In genomic region chr12:83782669-83783068, GRCm38 (mm10) we compare ENCODE assay signal across 28 mouse cellular contexts. TPM values are rescaled to one million over a fixed set of nuclear protein-coding genes. Genes with fewer than 3 reads are reported as not detected.
DNase-seq lines count a peak whose midpoint lies in the region; ATAC-seq and TF ChIP-seq lines count a peak whose summit lies in the region.
"Had no signal": no experiment of that assay in that cellular context is flagged by ENCODE, and none has a peak within 500 bp of the region (broad histone marks: within the 10 kb centered on the region; RNA-seq: fewer than 3 reads in every experiment).

No protein-coding gene starts in this region.

- peak; percentile 30 to 52 for DNase-seq in cerebellum, postnatal 14 days
- DNase-seq in cerebellum, adult 18-20 months: no peak
- DNase-seq in hindbrain, postnatal 0 days (ENCODE audit: low spot score): peak; percentile 29
- DNase-seq in ovary, postnatal 36 days (ENCODE audit: low spot score): peak; percentile 3
- no peak for DNase-seq in ovary, adult 18-20 months (ENCODE audit: low spot score)
- DNase-seq: adrenal gland, postnatal 10 days; adrenal gland, postnatal 36 days; B cell, adult 2 months; cerebellum, adult 8-10 months; gastrocnemius, postnatal 10 days; gastrocnemius, postnatal 36 days; heart, postnatal 10 days; heart, postnatal 36 days had no signal

- H3K9me3 ChIP-seq in hindbrain, postnatal 0 days (ENCODE audit: low read length): no peaks in the 10 kb centered on the region
- H3K9me3 ChIP-seq in hindbrain, embryonic 13.5 days: no peaks in the 10 kb centered on the region
- H3K9me3 ChIP-seq: embryonic facial prominence, embryonic 12.5 days; embryonic facial prominence, embryonic 15.5 days; forebrain, embryonic 12.5 days; forebrain, embryonic 15.5 days; G1E; heart, embryonic 12.5 days; heart, embryonic 15.5 days; hindbrain, embryonic 10.5 days had no signal

- no peaks in the 10 kb centered on the region for H3K27me3 ChIP-seq in hindbrain, postnatal 0 days (ENCODE audit: insufficient read depth, low read length)
- no peaks in the 10 kb centered on the region for H3K27me3 ChIP-seq in hindbrain, embryonic 13.5 days
- H3K27me3 ChIP-seq: CH12.LX; embryonic facial prominence, embryonic 12.5 days; embryonic facial prominence, embryonic 15.5 days; forebrain, embryonic 12.5 days; forebrain, embryonic 15.5 days; heart, embryonic 15.5 days; Patski had no signal

- WGBS in hindbrain, postnatal 0 days: 68% methylated on average over 10 of the region's 10 CpGs
- 87% methylated on average over 10 of the region's 10 CpGs for WGBS in hindbrain, embryonic 13.5 days

- H3K4me3 ChIP-seq in hindbrain, postnatal 0 days (ENCODE audit: low read length): no peak overlapping the region
- H3K4me3 ChIP-seq in hindbrain, embryonic 13.5 days: no peak overlapping the region
- H3K4me3 ChIP-seq: embryonic facial prominence, embryonic 12.5 days; embryonic facial prominence, embryonic 15.5 days; forebrain, embryonic 12.5 days; forebrain, embryonic 15.5 days; heart, embryonic 12.5 days; heart, embryonic 15.5 days; hindbrain, embryonic 10.5 days had no signal

- no peaks in the 10 kb centered on the region for H3K36me3 ChIP-seq in hindbrain, postnatal 0 days (ENCODE audit: insufficient read depth, low read length)
- H3K36me3 ChIP-seq in hindbrain, embryonic 13.5 days: no peaks in the 10 kb centered on the region
- H3K36me3 ChIP-seq: embryonic facial prominence, embryonic 12.5 days; embryonic facial prominence, embryonic 15.5 days; forebrain, embryonic 12.5 days; forebrain, embryonic 15.5 days; G1E; heart, embryonic 12.5 days; heart, embryonic 15.5 days; hindbrain, embryonic 10.5 days had no signal

- no peak overlapping the region for H3K4me2 ChIP-seq in hindbrain, postnatal 0 days (ENCODE audit: low read depth, low read length)
- no peak overlapping the region for H3K4me2 ChIP-seq in hindbrain, embryonic 13.5 days
- H3K4me2 ChIP-seq: embryonic facial prominence, embryonic 12.5 days; embryonic facial prominence, embryonic 15.5 days; forebrain, embryonic 12.5 days; forebrain, embryonic 15.5 days; heart, embryonic 12.5 days; heart, embryonic 15.5 days; hindbrain, embryonic 14.5 days had no signal

- H3K9ac ChIP-seq in hindbrain, postnatal 0 days (replicated peaks; ENCODE audit: low read length): no peak overlapping the region
- H3K9ac ChIP-seq in hindbrain, embryonic 13.5 days: no peak overlapping the region
- H3K9ac ChIP-seq: embryonic facial prominence, embryonic 12.5 days; embryonic facial prominence, embryonic 15.5 days; forebrain, embryonic 12.5 days; forebrain, embryonic 15.5 days; heart, embryonic 12.5 days; heart, embryonic 15.5 days; hindbrain, embryonic 14.5 days had no signal

- H3K4me1 ChIP-seq in hindbrain, postnatal 0 days (ENCODE audit: insufficient read depth, low read length): no peaks in the 10 kb centered on the region
- peaks cover 15% of the 10 kb centered on the region for H3K4me1 ChIP-seq in hindbrain, embryonic 13.5 days (replicated peaks)
- H3K4me1 ChIP-seq: embryonic facial prominence, embryonic 12.5 days; embryonic facial prominence, embryonic 15.5 days; heart, embryonic 12.5 days; heart, embryonic 15.5 days had no signal

- no peak for ATAC-seq in hindbrain, postnatal 0 days
- no peak for ATAC-seq in hindbrain, embryonic 13.5 days (ENCODE audit: low FRiP score)
- ATAC-seq: forebrain, embryonic 15.5 days; intestine, postnatal 0 days; Patski had no signal

- no peak overlapping the region for H3K27ac ChIP-seq in hindbrain, postnatal 0 days
- H3K27ac ChIP-seq in hindbrain, embryonic 13.5 days: no peak overlapping the region
- H3K27ac ChIP-seq: embryonic facial prominence, embryonic 12.5 days; embryonic facial prominence, embryonic 15.5 days; forebrain, embryonic 12.5 days; forebrain, embryonic 15.5 days; heart, embryonic 15.5 days; hindbrain, embryonic 14.5 days had no signal

- TF ChIP-seq CTCF in hindbrain, postnatal 0 days (IDR thresholded peaks at IDR 0.05; ENCODE audit: low read depth): no peak

RNA-seq across cellular contexts. Expression of gene Papln, which starts 19.2 kb away (rescaled TPM):
- 3.0 and 4.9 TPM in 2 replicates for total RNA-seq in hindbrain, postnatal 0 days (2014; rRNA removed)
- 0.39 and 0.44 TPM in 2 replicates for polyA plus RNA-seq in hindbrain, postnatal 0 days (2015; fragmentation: Nextera tagmentation; extraction: Ambion mirVana)
- 0.16 and 0.22 TPM in 2 replicates for polyA plus RNA-seq in hindbrain, embryonic 13.5 days (2015; fragmentation: Nextera tagmentation; extraction: Ambion mirVana)
- total RNA-seq: common myeloid progenitor, adult 5-6 weeks; granulocyte monocyte progenitor cell, adult 5-6 weeks had no signal

Comparison
In these comparisons a context has a peak if more than half of its experiments do, and no peak if none do; other contexts are left out.
1. DNase-seq: peak in cerebellum, postnatal 14 days (2 of 2), hindbrain, postnatal 0 days (single experiment) and ovary, postnatal 36 days (single experiment); none in cerebellum, adult 18-20 months (0 of 2) and ovary, adult 18-20 months (single experiment).